Mouse (Mus musculus): ENCODE data around the gene Rad51d.
A peak's percentile ranks its signal among the peaks of the same experiment; 100 is the strongest.
"Not testable (repeated sequence)": the region's sequence is repeated elsewhere in the genome, so short reads cannot be mapped to it uniquely, and the experiment has no call there.

The Rad51d gene

DNA sequence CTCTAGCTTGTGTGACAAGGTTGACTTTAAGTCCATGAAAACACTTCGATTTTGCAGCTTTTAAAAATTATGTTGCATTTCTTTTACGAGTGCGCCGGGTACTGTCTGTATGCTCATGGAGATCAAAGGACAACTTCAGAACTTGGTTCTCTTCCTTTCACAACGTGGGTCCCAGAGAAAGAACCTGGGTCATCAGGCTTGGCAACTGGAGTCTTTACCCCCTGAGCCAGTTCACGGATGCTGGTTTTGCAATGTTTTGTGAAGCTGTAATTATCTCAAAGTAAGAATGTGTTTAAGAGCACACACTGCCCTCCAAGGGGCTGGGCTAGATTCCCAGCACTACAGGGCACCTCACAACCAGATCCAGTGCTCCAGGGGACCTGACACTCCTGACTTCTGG is 36.3 kb downstream of the Rad51d start:
- DNase-seq: no peak

DNA sequence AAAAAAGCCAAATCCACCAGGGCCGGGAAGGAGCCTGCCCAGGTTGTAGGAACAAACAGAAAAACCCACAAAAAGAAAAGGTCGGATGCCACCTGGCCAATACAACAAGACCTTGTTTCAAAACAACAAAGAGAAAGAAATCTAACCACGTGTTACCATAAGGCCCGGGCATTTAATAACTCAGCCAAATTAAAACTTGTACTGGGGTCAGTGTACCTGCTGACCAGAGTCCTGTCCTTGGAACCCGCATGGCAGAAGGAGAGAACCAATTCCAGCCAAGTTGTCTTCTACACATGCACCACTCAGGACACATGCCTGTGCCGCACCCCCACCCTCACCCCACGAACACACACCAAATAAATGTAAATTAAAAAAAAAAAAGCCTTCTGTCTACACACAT is 37.5 kb downstream of the Rad51d start:
- no peak for DNase-seq

DNA sequence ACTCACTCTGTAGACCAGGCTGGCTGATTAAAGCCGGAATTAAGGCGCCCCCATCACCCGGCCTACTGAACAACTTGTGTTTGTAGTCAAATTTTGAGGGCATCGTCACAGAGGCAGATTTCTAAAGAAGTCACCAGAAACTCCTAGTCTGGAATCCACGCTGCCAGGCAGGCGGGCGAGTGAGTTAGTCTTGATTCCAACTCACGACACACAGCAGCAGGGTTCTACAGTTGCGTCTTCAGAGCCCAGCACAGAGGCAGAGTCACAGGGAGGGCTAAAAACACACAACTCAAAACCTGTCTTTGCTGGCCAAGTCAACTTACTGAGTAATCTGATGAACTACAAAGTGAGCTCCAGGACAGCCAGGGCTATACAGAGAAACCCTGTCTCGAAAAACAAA is 37.9 kb downstream of the Rad51d start:
- no peak for DNase-seq

DNA sequence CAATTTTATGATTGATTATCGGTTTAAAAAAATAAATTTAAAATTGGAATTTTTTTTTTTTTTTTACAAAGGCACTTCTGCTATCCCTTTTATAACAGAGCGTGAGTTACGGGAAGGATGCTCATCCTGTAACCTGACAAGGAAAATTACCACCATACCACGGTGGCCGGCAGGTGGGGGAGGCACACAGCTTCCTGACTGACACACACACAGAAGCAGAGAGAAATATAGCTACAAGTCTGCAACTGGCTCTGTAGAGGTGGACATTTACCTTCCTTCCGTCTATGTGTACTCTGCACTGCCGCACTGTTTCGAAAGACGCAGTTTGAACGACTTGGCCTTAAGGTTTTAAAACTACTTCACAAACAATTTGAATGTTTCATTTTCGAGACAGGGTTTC is 38.3 kb downstream of the Rad51d start:
- DNase-seq: no peak

DNA sequence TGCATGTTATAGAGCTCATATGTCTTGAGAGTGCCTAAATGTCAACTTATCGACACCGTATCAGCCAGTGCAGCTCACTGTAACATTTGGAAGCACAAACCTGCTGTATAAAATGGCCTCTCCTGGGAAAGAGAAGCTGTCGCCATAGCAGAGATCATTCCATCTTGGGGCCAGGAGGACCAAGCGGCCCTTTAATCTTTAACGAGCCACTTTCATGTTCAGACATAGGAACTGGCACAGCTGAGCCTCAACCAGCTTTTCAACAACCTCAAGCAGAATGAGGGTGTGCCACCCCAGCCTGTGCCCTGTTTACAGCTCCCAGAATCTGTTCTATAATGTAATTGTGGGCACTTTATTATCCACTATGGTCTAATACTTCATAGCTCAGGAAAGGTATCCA is 40.2 kb downstream of the Rad51d start:
- no peak for DNase-seq

DNA sequence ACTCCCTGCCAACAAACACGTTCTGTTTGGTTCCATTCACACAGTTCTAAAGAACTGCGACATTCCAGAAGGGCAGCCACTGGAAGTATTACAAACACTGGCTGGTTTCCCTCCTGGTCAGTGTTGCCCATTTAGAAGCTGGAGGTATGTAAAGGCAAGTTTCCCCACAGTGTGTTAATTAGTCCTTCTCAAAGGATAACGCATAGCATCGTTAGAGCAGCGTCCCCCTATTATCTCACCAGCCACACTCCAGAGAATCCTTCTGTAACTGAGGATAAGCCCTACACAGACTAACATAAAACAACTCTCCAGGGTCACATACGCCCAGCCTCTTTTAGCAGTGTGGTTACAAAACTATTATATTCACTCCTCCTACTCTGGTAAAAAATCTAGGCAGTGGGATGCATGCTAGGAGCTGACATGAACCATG is 42.8 kb downstream of the Rad51d start:
- no peak for DNase-seq

DNA sequence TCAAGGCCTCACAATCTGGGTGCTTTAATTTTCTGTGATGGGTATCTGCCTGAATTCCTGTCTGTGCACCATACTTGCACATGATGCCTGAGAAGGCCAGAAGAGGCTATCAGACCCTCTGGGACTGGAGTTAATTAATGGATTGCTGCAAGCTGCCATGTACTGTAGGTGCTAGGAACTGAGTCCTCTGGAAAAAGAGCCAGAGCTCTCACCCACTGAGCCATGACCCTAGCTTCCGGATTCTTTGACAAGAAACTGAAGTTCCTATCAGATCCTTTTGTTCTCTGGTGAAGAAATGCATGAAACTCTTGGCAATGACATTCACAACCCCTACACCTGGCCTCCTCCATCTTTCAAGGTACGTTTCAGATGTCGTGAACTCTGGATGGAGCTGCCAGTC is 43.5 kb downstream of the Rad51d start:
- no peak for DNase-seq

DNA sequence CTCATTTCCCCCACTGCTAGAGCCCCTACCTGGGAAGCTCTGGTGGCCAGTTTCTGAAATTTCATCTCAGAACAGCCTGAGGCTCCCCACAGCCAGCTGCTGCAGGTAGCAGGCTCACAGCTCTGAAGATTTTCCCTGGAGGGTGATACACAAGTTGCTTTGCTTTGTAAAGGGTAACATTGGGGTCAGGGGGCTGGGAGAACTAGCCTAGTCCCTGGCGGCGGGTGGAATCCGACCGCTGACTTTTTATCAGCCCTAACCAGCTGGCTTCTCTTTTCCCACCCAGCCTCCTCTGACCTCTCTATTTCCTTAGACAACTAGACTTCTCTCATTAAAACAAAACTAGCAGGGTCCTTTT is 44.4 kb downstream of the Rad51d start:
- DNase-seq: no peak

DNA sequence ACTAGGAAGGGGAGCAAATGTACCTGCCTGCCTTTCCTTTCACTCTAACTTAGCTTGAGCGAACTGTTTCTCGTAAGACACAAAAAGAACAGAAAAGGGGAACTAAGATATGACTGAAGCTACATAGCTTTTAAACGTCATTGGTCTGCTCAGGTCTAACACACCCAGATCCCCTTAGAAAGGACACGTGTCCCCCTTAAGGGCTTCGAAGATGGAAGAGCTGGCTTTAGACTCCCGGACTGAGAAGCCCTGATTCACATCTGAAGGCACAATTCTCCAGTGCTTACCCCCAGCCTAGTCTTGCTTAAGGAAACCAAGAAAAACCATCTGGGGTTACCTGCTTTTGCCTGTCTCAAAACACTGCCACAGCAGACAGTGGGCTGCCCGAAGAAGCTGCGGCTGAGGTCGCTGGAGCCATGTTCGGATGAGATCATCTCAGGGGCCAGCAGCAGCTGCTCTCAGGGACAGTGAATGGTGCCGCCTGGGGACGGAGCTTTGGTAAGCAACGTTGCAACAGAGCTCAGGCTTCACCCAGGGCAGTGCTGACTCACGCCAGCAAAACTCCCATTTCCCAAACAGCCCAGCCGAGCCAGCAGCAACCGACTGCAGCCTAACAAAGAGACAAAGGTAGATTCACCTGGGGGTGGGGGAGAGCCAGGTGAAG is 44.9 kb downstream of the Rad51d start:
- peak; percentile 41 to 49 for DNase-seq

DNA sequence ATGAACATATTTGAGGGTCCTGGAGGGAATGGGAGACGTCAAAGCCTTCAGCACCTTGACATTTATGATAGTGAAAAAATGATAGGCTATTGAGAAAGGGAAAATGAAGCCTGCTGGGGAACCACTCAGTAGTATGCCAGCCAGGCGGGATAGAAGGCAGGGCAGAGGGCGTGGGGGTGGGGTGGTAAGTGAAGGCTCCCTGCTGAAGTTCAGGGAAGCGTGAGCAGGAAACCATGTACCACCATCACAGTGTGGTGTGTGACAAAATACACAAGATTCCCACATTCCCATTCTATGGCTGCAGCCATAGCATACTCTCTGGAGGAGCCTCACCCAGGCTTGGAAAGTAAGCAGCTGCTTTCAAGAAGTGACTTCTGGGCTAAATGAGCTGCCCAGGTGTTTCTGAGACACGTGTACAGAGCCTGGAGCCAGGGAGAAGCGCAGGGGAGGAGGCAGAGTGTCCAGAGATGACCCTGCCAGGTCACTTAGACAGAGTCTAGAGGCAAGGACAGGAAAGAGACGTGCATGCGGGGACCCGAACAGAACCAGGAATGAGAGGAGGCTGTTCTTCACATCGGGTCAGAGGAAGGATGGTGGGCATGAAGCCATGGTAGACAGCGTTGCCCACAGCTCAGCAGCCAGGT is 45.5 kb downstream of the Rad51d start:
- peak in 1 of 2 experiments; percentile 28 for DNase-seq

DNA sequence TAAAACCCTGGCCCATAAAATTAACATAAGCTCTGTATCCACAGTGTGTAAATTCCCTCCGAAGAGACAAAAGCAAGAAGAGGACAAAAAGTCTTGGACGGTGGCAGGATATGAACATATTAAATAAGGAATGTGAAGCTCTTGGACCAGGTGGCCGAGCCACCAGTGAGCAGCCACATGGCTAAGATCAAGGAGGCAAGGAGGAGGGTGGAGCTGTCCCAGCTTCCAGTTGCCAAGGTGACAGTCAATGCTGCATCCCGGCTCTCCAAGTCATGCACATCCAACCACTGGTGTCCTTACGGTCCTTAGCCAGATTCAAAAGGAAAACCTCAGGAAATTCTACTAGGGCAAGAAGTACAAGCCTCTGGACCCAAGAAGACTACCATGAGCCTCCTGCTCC is 51.9 kb downstream of the Rad51d start:
- no peak for DNase-seq

DNA sequence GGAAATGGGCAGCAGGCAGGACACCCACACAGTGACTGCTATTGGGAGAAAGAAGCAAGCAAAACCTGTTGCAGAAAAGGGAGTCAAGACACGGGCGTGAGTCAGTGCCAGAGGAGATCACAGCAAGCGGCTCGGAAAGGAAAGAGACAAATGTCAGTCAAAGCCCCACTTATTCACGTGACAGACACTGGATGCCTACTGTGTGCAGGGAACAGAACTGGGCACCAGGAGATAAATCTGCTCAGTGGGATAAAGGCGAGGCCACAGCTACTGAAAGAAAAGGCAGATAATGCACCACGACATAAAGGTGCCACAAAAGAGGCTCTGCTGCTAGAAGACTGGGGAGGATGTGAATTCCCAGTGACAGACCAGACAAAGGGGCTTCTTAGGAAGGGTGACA is 52.6 kb downstream of the Rad51d start:
- no peak for DNase-seq

DNA sequence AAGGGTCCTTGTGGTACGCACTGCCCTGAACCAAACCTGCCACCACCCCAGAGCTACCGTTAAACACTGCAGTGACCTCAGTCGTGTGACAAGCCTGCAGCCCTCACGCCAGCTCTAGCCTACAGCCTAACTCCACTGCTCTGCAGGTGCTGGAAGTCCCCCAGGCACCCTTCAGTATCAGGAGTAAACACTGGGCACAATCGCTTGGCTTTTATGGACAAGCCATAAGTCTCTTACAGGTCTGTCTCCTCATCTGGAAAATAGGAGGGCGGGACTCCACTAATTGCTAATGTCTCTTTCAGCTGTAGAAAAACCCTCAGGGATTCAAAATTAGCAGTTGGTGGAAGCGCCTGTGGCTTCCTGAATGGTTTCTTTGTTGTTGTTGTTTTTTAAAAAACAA is 53.2 kb downstream of the Rad51d start:
- no peak for DNase-seq

DNA sequence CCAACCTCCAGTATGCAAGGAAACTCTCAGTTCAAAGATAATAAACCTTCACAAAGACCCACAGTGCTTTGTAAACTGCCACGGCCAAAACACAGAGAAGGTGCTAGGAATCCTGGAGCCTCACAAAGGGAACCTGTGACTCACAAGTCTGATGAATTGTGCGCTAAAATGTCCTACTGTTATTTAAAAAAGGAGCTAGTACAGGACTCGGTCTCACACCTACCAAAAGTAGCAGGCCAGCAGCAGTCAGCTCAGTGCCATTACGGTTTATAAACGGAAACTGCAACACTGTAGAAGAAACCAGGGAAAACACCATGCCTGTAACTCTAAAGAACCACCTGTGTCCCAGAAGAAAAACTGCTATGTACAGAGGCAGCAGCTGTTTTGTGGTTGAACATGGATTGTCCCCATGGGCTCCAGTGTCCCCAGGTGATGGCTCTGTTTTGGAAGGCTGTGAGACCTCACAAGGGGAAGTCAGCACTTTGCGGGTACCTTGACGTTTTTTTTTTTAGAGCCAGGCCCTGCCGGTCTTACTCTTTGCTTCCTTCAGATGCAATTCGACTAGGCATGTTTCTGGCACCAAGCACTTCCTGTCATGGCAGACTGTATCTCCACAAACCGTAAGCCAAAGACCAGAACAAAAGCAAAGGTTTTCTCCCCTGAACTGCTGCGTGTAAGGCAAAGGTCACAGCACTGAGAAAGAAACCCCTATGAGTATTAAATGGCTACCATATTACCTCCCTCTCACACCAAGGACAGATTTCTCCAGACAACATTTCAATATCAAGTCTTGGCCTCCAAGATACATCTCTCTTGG is 54.6 kb downstream of the Rad51d start:
- DNase-seq: no peak

DNA sequence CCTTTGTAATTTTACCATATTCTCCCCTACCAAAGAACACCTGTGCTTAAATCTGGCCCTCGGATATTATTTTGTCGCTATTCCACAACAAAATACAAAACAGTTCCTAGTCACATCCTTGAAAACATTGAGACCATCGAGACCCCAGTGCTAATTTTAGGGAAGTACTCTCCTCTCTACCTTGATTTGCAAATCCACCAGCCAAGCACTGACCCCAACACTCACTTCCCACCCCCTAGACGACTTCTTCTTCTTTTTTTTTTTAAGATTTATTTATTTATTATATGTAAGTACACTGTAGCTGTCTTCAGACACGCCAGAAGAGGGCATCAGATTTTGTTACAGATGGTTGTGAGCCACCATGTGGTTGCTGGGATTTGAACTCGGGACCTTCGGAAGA is 56.1 kb downstream of the Rad51d start:
- DNase-seq: not testable (repeated sequence)

DNA sequence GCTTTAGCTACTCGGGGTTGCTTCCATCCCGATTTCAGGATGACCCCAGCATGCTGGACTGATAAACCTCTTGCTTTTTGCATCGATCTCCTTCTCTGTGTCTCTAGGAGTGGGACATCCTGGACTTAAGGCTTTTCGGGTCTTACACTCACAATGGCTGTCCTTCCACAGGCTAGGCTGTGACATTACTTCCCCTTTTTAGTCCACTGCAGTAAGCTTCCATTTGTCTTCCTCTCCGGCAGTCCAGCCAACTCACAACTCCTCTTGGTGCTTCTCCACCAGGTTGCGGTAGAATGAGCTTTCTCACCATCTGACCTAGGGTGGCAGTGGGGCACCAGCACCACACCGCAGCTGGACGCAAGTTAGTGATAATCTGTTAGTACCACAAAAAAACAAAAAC is 56.5 kb downstream of the Rad51d start:
- DNase-seq: no peak

DNA sequence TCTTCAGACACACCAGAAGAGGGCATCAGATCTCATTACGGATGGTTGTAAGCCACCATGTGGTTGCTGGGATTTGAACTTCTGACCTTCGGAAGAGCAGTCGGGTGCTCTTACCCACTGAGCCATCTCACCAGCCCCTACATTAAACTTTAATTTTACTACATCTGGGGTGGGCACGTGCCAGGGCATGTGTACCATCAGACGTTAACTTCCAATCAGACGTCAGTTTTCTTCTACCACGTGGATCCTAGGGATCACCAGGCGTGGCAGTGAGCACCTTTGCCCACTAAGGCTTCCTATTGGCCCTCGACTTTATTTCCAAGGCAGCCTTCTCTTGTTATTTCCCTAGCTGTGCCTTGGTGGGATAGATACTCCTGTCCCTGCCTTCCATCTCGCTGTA is 58.0 kb downstream of the Rad51d start:
- DNase-seq: not testable (repeated sequence)

DNA sequence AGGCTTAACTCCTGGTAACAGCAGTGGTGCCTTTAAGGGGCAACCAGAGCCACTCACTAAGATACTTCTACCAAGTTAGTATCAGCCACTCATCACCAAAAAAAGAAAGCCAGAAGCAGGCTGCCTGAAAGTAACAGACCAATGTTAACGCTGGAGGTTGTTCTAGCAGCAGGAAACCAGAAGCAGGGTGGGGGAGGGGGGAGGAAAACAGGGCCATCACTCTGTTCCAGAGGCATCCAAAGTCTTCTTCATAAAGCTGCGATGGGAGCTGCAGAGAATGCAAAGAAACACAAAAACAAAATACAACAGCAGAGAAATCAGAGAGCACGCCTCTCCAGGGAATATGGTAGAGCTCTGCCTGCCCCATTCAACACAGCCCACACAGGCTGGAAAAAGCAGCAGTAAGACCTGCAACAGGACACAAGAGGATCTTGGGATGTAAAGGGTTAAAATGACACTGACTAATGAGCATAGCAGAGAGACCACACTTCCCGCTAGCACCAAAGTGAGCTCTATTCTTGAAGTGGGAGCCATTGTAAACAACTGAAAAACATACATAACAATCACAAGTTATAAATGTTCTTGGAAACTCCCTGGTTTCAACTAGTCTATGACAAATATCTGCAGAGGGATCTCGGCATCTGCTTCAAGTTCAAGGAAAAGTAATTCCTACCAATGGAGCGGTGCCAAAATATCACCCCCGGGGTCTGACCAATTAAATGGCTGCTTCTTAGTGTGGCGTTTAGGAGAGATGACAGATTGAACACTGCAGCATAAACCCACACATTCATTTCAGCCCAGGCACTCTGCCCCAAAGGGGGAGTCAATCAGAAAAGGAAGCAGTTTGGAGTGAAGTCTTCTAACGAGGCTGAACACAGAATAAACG is 59.2 kb downstream of the Rad51d start:
- DNase-seq: no peak

DNA sequence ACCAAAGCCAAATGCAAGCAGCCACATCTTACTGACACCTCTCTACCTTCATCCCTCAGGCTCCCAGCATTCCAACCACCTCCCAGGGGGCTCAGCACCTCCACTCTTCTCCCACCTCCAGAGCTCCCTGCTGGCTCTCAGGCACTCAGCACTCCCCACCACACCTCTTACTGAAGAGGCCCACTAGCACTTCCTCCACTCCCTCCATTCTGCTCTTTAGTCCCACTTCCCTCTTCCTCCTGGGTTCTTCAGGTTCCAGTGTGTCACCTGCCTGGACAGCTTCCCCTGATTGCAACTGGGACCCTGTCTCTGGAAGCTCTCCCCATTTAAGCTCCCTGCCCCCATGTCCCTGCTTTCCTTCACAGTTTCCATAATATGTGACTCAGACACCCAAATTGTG is 63.6 kb downstream of the Rad51d start:
- DNase-seq: no peak
